Mouse (Mus musculus) limb, embryonic 10.5 days (tissue): ENCODE data around the gene Spg11. TPM values are rescaled to one million over a fixed set of nuclear protein-coding genes. Genes with fewer than 3 reads are reported as not detected.

ENCODE experiments used
- DNase-seq: peaks from one replicate; pipeline ENCODE4 v3.0.0-alpha.2; 2017; ENCODE audit warnings: low spot score
- H3K27ac ChIP-seq: fragments of 300-500 bp; sonication (generic); 2 replicates; pipeline ENCODE4 v1.5.1; 2016; ENCODE audit warnings: mild to moderate bottlenecking
- H3K27me3 ChIP-seq: fragments of 300-500 bp; sonication (generic); 2 replicates; pipeline ENCODE4 v1.6.1; 2016; ENCODE audit warnings: low read depth, mild to moderate bottlenecking; ENCODE audit not compliant: poor library complexity, severe bottlenecking
- H3K36me3 ChIP-seq: fragments of 300-500 bp; sonication (generic); 2 replicates; pipeline ENCODE4 v1.6.1; 2016; ENCODE audit warnings: mild to moderate bottlenecking, moderate library complexity
- H3K4me1 ChIP-seq: fragments of 300-500 bp; sonication (generic); 2 replicates; pipeline ENCODE4 v1.6.1; 2016
- H3K4me3 ChIP-seq: fragments of 300-500 bp; sonication (generic); 2 replicates; pipeline ENCODE4 v1.5.1; 2016; ENCODE audit warnings: mild to moderate bottlenecking, moderate library complexity
- H3K9me3 ChIP-seq: fragments of 300-500 bp; sonication (generic); replicated peaks from 2 replicates; pipeline ENCODE4 v1.6.1; 2016; ENCODE audit warnings: mild to moderate bottlenecking
- WGBS: fragments of 180-500 bp; shearing (Covaris S2); methylation state at CpG from one replicate; pipeline ENCODE4 v1.1.7; 2016; 5-methylcytosine and 5-hydroxymethylcytosine counted together
- polyA plus RNA-seq: library from polyadenylated mRNA; unstranded; fragments of >200 nt; fragmentation: Nextera tagmentation; extraction: Ambion mirVana; gene quantifications from 2 replicates; pipeline ENCODE4 v1.2.1, GENCODE M21; 2016

Spg11 gene
- polyA plus RNA-seq, 1 experiment from 2014 or later: 12.1 TPM

DNA sequence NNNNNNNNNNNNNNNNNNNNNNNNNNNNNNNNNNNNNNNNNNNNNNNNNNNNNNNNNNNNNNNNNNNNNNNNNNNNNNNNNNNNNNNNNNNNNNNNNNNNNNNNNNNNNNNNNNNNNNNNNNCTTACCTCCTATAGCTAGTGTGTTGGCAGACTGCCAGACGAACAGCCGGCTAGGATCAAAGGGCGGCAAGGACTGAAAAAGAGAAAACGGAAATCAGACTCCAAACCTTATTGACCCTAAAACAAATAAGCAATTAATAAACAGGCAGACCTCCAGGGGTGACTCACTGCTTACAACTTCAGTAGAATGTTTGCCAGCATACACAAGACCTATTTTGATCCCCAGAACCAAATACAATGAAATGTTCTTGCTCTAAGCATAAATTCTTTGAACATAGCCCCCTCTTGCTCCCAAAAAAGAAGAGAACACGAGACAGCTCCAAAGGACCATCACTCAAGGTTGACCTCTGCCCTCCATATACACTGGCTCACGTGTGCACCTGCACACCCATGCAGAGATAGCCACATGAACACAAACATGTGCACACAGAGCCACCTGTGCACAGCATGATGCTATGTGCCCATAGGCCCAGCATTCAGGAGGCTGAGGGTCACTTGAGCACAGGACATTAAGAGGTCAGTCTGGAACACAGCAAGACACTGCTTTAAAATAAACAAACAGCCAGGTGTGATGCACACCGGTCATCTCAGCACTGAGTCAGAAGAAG lies 36.3 kb downstream of the Spg11 start:
- H3K36me3 ChIP-seq: peaks cover 68% of the 10 kb centered on the region
- peaks cover 5% of the 10 kb centered on the region; the same call in 1 of the 2 replicates for H3K4me1 ChIP-seq
- H3K9me3 ChIP-seq: no peaks in the 10 kb centered on the region
- no peaks in the 10 kb centered on the region for H3K27me3 ChIP-seq
- DNase-seq: no peak
- H3K4me3 ChIP-seq: no peak overlapping the region
- no peak overlapping the region for H3K27ac ChIP-seq
- 65% methylated on average over 7 of the region's 7 CpGs for WGBS

DNA sequence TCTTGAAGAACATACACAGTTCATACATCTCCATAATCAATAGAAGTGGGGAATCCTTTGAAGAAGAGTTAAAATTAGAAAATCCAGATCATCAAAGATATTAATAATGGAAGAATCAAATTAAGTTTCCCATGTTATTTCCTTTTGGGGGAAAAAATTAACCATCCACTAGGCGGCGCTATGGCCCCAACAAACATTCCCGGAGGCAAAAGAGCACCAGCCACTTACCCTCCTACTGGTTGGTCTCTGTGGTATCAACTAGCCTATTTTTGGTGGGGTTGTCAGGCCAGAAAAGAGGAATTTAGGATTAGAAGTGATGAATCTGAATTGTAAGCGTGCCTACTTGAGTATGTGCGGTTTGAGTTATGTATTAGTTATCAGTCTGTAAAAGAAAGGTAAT lies 48.3 kb downstream of the Spg11 start:
- peak; percentile 67 for DNase-seq
- Histone ChIP-seq H3K4me1 (0 out of 2 replicates have a peak, but pooled peaks cover 2% of the 10 kb centered on the region), H3K27ac (no peak overlapping the region), H3K27me3 (no peaks in the 10 kb centered on the region), H3K9me3 (no peaks in the 10 kb centered on the region), H3K4me3 (no peak overlapping the region), H3K36me3 (peaks cover 54% of the 10 kb centered on the region)
- WGBS: 43% methylated on average over 5 of the region's 5 CpGs

DNA sequence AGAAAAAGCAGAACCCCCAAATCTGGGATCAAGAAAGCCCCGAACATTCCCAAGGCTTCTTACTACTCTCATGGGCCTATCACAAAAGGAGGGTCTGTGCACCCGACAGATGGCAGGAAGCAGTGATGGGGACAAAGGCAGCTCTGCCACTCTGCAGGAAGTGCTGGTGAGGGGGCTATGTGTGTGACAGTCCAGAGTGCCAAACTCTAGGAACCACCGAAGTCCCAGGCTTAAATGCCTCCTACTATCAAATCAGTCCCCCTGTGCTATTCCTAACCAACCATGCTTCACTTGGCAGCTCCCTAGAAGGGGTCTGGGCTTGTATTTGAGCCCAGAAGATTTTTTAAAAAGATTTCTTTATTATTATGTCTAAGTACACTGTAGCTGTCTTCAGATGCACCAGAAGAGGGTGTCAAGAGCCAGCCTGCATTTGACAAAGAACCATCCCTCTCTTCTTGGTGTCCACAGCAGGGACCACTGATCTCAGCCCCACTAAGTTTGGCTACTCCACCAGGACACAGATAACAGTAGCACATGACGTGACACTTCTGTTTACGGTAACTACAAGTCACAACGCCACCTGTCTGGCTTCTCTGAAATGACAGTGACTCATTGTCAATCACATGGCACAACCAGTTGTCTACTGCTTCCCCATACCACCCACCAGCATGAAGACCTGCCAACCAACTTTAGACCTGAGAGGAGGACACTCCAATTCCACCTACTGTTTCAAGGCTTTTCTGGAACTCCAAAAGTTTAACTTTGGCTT lies 48.9 kb downstream of the Spg11 start:
- Histone ChIP-seq H3K27ac (no peak overlapping the region), H3K4me1 (no peaks in the 10 kb centered on the region), H3K4me3 (no peak overlapping the region), H3K9me3 (no peaks in the 10 kb centered on the region), H3K36me3 (peaks cover 55% of the 10 kb centered on the region), H3K27me3 (no peaks in the 10 kb centered on the region)
- WGBS: 84% methylated on average over 6 of the region's 6 CpGs
- DNase-seq: no peak

DNA sequence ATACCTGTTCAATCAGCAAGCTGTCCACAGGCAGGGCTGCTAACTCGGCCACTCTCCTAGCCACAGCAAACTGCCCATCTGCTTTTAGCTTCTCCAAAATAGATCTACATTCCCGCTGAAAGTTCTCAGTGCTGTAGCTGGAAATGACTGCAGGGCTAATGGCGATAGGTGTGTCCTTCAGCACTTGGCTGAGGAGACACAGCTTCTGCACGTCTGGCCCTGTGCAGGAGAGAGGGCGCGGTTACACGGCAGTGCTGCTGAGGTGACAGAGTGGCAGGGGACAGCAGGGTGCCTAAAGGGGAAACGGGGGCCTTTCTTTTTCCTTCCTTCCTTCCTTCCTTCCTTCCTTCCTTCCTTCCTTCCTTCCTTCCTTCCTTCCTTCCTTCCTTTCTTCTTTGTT lies 51.9 kb downstream of the Spg11 start:
- DNase-seq: no peak
- H3K27me3 ChIP-seq: no peaks in the 10 kb centered on the region
- H3K9me3 ChIP-seq: no peaks in the 10 kb centered on the region
- H3K27ac ChIP-seq: no peak overlapping the region
- no peaks in the 10 kb centered on the region for H3K4me1 ChIP-seq
- H3K4me3 ChIP-seq: no peak overlapping the region
- WGBS: 70% methylated on average over 8 of the region's 8 CpGs
- peaks cover 58% of the 10 kb centered on the region for H3K36me3 ChIP-seq

DNA sequence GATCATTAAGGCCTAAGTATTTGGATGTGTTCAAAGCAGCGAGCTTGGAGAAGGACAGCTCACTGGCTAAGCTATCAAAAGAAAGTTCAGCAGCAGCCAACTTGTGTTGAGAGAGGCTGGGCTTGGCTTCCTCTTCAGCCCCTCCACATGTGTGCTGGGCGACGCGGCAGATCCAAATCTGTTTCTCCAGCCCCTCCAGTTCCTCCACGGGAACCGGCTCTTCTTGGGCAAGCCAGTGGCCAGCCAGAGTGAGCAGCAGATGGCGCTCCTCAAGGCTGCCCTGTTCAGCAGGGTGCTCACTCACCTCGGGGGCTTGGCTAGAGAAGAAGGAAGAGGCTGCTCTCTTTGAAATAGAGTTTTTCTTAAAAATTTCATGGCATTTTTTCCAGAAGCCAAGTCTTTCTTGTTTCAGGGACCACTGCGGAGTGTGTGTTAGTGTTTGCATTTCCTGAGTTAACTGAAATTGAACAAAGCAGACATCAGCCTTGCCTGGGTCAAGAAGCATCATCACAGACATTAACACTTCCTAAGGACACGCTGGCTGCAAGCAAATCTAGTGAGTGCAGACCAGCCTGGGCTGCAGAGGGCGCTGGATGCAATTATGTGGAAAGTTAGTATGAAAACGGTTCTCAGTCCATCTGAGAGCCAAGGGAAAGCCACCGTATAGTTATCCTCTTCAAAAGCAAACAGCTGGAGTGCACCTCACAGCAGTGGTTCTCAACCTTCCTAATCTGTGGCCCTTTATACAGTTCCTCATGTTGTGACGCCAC lies 52.8 kb downstream of the Spg11 start:
- H3K36me3 ChIP-seq: peaks cover 58% of the 10 kb centered on the region
- H3K27me3 ChIP-seq: no peaks in the 10 kb centered on the region
- H3K9me3 ChIP-seq: no peaks in the 10 kb centered on the region
- no peak overlapping the region for H3K27ac ChIP-seq
- H3K4me1 ChIP-seq: no peaks in the 10 kb centered on the region
- no peak for DNase-seq
- 55% methylated on average over 14 of the region's 14 CpGs for WGBS
- H3K4me3 ChIP-seq: no peak overlapping the region

DNA sequence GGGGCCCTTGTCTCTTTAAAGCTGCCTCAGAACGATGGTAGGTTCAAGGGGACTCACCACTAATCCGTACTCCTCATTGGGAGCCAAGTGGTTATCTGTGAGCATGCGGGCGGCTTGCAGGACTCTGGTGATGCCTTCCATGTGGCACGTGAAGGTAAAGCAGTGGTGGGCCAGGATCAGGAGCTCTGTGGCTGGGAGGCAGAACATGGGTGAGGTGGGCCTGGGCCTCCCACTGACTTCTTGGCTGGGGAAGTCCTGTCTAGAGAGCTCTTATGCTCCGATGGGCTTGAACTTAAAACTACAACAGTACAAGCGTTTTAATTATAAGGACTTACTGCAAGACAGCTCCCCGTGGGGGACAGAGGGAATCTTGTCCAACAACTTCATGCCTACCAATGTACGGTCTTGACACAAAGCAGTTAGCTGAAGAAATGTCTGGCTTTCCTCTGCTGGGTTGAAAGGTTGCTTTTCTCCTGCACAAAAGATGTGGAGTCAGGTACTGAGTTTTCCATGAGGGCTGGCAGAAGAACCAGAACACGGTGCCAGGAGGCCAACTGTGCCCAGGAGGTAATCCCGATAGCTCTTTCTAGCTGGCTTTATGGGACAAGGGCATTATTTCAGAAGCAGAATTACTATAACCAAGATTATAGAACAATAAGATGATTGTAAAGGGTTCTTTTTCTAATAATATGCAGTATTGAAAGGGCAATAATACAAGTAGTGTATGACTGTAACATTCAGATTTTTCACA lies 58.6 kb downstream of the Spg11 start:
- 93% methylated on average over 11 of the region's 11 CpGs for WGBS
- no peak overlapping the region for H3K27ac ChIP-seq

DNA sequence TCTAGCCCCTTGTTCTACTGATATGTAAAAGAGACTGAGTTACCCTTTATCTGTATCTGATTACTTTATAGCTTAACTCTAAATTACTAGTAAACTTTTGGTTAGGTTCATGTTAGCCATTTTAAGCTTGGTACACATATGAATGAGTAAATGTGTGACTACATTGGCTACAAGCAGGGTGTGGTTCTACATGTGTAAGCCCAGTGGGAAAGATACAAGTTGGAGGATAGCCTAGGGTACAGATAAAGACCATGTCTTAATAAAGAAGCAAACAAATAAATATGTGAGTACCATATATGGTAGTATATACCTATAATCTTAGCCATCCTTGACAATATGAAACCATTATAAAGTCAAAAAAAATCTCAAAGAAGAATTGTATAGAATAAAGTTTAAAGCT lies 74.3 kb downstream of the Spg11 start:
- Histone ChIP-seq H3K27ac (no peak overlapping the region), H3K27me3 (no peaks in the 10 kb centered on the region), H3K36me3 (peaks cover 93% of the 10 kb centered on the region), H3K4me3 (no peak overlapping the region), H3K4me1 (no peaks in the 10 kb centered on the region), H3K9me3 (no peaks in the 10 kb centered on the region)
- DNase-seq: no peak

More for the DNA sequence above, 58.6 kb downstream of the Spg11 start:
- Histone ChIP-seq H3K36me3 (peaks cover 69% of the 10 kb centered on the region), H3K4me1 (no peaks in the 10 kb centered on the region), H3K9me3 (no peaks in the 10 kb centered on the region), H3K4me3 (no peak overlapping the region), H3K27me3 (no peaks in the 10 kb centered on the region)
- no peak for DNase-seq

DNA sequence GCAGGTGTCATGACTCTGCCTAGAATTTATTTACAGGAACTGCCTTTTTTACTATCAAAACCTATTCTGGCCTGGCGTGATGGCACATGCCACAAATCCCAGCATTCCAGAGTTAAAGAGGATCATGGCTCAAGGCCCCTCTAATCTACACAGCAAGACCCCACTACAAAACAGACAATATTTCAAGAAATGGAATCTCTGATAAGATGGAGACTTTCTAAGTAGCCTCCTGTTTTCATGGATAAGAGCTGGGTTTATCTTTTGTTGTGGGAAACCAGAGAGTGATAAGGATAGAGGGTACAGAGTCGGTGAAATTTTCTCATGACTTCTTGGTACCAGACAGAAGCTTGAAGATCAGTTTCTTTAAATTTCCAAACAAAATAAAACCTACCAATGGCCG lies 82.1 kb downstream of the Spg11 start:
- no peaks in the 10 kb centered on the region for H3K9me3 ChIP-seq
- peaks cover 84% of the 10 kb centered on the region for H3K36me3 ChIP-seq
- H3K4me3 ChIP-seq: no peak overlapping the region
- DNase-seq: no peak
- 95% methylated on average over 3 of the region's 3 CpGs for WGBS
- no peaks in the 10 kb centered on the region for H3K4me1 ChIP-seq
- H3K27me3 ChIP-seq: no peaks in the 10 kb centered on the region
- no peak overlapping the region for H3K27ac ChIP-seq

DNA sequence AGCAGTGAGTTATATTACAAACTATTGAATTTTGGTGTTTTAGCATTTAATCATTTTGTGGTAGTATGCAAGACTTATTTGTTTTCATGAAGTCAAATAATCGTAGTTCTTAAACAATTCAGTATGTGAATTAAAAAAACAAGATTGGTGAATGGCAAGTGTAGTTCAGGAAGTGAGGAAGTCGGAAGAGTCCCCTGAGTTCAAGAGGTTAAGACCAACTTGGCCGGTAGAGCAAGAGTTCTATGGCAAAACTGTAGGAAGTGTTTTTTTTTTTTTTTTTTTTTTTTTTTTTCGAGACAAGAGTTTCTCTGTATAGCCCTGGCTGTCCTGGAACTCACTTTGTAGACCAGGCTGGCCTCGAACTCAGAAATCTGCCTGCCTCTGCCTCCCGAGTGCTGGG lies 86.2 kb downstream of the Spg11 start:
- DNase-seq: no peak
- H3K9me3 ChIP-seq: no peaks in the 10 kb centered on the region
- H3K4me3 ChIP-seq: no peak overlapping the region
- no peak overlapping the region for H3K27ac ChIP-seq
- no peaks in the 10 kb centered on the region for H3K27me3 ChIP-seq
- H3K4me1 ChIP-seq: peaks cover 12% of the 10 kb centered on the region; the same call in 1 of the 2 replicates
- 88% methylated on average over 6 of the region's 6 CpGs for WGBS
- peaks cover 59% of the 10 kb centered on the region for H3K36me3 ChIP-seq

DNA sequence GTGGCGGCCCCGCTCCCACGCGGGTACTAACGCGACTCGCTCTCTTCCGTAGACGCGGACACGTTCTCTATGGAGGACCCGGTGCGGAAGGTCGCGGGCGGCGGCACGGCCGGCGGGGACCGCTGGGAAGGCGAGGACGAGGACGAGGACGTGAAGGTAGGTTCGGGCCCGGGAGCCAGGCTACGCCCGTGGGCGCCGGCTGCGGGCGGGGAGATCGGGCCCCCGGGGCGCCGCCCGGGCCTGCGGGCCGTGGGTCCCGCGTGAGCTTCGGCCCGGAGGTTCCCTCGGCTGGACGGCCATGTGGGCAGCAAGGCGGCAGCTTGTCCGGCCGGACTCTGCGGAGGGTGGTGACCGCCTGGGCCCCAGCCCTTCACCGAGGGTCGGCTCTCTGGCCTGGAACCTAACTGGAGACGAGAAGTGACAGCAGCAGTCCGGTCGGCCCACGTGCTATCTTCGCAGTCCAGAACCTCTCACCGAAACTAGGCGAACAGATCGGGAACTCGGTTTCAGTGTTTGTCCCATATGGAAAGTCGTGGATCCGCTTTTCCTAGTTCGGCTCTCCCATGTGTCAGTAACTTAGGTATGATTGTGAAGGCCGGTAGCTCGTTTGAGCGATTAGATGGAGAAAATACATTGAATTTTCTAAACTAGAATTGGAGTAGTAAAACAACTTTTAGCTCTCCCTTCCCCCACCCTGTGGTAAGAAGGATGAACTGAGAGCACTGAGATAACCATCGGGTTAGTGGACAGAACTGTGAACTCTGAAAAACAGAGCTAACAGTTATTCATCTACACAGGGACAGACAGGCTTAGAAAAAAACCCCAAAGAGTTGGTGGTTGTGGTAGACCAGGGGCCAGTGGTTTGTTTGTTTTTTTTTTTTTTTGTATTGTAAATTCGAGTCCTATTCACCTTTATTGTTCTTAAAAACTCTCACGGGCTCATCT lies 89.2 kb downstream of the Spg11 start:
- no peaks in the 10 kb centered on the region for H3K27me3 ChIP-seq
- peaks cover 12% of the 10 kb centered on the region; the same call in 1 of the 2 replicates for H3K4me1 ChIP-seq
- H3K36me3 ChIP-seq: peaks cover 36% of the 10 kb centered on the region
- H3K4me3 ChIP-seq: peak overlapping the region; percentile 91
- H3K27ac ChIP-seq: peak overlapping the region; percentile 91
- no peaks in the 10 kb centered on the region for H3K9me3 ChIP-seq
- 1% methylated on average over 71 of the region's 71 CpGs for WGBS
- peak; percentile 66 for DNase-seq

DNA sequence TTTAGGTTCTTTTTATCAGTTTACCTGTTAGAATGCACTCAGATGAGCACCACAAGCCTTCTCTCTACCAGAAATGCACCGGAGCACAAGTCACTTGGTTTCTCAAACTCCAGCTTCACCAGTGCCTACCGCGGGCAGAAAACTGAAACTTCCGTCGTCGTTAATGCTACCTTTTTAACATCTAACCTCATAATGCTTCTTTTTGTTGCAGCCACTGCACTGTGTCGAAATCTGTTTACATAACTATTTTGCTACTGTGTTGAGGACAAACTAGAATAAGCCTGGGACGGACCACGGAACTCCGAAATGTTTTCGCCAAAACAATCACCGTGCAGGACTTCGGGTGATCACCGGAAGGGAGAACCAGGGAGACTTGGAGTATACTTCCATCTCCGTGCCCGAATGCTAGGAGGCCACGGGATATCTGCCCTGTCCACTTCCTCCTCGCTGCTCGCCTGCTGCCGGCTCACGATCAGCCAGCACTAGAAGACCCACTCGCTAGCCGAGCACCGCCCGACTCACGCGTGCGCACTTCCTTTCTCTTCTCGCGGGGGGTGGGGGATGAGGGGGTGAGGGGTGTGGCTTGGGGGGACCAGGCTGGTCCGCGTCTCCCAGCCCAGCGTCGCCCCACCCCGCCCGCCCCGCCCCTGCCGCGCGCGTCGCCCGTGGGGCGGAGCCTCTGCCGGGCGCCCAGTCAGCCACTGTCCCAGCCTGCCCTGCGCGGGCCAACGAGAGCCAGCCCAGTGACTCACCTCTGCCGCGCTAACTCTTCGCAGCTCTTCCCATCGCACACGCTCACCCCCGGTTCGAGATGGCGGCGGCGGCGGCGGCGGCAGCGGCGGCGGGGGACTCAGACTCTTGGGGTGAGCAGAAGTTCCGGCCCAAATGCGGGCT lies 90.1 kb downstream of the Spg11 start, which contains the start of gene Eif3j1:
Gene Eif3j1, plus strand, starts transcription at position 685 of the 894 bp plus-strand sequence.
- no peaks in the 10 kb centered on the region for H3K9me3 ChIP-seq
- WGBS: 1% methylated on average over 49 of the region's 67 CpGs
- H3K4me3 ChIP-seq: peak within 1 kb of the TSS; percentile 91
- peak; percentile 94 for DNase-seq
- H3K27ac ChIP-seq: peak within 1 kb of the TSS; percentile 91
- no peaks in the 10 kb centered on the region for H3K27me3 ChIP-seq
- peaks cover 12% of the 10 kb centered on the region; the same call in 1 of the 2 replicates for H3K4me1 ChIP-seq
- peaks cover 28% of the 10 kb centered on the region for H3K36me3 ChIP-seq
